Mouse (Mus musculus): ENCODE results near the gene Pml. TPM values are rescaled to one million over a fixed set of nuclear protein-coding genes. Genes with fewer than 3 reads are reported as not detected.
"Not testable (repeated sequence)": the region's sequence is repeated elsewhere in the genome, so short reads cannot be mapped to it uniquely, and the experiment has no call there.

Gene Pml
- polyA plus RNA-seq, 1 experiment from 2014 or later: 17.8 TPM

- no peak for DNase-seq (ENCODE audit: low spot score)
Measured at GRCm38 (mm10) chr9:58272068-58272541, 22.5 kb upstream of the Pml start.

DNA sequence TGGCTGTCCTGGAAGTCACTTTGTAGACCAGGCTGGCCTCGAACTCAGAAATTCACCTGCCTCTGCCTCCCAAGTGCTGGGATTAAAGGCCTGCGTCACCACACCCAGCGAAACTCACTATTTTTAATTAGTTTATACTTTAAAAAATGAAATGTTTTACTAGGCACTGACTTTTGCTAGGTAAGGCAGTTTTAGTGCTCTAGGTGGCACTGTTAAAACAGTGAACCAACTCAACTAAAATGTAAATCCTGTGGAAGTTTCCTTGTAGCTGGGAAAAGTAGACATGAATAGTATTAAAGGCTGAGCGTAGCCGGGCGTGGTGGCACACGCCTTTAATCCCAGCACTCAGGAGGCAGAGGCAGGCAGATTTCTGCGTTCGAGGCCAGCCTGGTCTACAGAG lies 22.0 kb upstream of the Pml start:
- not testable (repeated sequence) for DNase-seq (ENCODE audit: low spot score)

DNA sequence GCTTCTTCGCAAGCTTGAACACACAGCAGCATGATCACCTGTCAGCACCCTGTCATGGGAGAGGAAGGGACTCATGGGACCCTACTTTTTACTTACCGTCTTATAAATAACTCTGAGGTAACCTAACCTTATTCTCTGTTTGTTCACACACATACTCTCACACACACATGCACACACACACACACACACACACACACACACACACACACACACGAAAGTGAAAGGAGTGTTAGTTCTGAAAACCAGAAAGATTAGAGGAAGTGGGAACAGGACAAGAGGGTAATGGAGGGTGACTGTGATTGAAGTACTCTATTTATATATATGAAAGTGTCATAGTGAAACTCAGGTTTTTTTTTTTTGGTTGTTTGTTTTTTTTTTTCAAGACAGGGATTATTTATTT lies 21.5 kb upstream of the Pml start:
- peak; percentile 22 for DNase-seq (ENCODE audit: low spot score)

GRCm38 (mm10) chr9:58270081-58270480 lies 20.5 kb upstream of the Pml start:
- DNase-seq (ENCODE audit: low spot score): no peak

DNA sequence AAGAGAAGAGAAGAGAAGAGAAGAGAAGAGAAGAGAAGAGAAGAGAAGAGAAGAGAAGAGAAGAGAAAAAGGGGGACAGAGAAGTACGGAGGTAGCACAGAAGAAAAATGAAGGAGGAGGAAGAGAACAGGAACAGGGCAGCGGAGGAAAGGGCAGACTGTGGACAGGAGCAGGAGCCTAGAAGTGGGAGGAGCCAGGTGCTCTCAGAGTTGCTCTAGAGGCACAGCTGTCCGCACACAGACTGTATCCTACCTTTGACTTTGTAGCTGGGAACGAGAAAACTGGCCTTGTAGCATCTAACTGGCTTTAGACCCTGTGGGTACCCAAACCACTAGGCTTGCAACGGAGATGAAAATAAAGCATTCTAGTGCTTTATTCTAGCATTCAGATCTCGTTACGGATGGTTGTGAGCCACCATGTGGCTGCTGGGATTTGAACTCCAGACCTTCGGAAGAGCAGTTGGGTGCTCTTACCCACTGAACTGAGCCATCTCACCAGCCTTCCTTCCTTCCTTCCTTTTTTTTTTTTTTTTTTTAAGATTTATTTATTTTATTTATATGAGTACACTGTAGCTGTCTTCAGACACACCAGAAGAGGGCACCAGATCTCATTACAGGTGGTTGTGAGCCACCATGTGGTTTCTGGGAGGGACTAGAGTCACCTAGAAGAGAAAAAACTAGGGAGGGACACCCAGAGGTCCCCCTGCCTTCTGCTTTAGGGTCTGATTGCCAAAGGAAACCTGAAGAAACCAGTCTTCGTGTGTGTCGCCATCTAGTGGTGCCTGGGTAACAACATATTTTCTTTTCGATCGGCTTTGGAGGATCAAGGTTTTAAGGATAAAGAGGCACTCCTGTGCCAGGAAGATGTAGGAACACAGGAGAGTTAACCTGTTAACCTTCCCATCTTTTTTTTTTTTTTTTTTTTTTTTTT lies 19.1 kb upstream of the Pml start:
- DNase-seq (ENCODE audit: low spot score): peak; percentile 84

GRCm38 (mm10) chr9:58267046-58267445 lies 17.5 kb upstream of the Pml start:
- no peak for DNase-seq (ENCODE audit: low spot score)

DNA sequence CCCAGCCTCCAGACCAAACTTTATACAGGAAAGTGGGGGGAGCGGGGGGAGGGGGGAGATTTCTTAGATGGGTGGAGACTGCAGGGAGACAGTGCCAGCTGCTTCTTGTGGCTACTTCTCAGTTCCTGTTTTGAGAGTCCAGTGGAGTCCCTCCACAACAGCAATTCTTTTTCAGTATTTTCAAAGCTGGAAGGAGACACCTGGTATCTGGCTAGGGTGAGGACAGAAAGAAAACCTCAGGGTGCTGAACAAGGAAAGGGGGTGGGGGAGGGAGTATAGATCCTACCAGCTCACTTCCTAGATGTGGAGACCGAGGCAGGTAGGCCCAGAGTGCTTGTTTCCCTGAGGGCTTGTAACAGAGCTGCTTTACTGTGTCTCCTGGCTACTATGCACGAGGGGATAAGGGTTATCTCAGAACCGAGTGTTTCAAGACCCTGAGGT lies 17.0 kb upstream of the Pml start:
- peak; percentile 20 for DNase-seq (ENCODE audit: low spot score)

GRCm38 (mm10) chr9:58265368-58265767 lies 15.8 kb upstream of the Pml start:
- no peak for DNase-seq (ENCODE audit: low spot score)

DNA sequence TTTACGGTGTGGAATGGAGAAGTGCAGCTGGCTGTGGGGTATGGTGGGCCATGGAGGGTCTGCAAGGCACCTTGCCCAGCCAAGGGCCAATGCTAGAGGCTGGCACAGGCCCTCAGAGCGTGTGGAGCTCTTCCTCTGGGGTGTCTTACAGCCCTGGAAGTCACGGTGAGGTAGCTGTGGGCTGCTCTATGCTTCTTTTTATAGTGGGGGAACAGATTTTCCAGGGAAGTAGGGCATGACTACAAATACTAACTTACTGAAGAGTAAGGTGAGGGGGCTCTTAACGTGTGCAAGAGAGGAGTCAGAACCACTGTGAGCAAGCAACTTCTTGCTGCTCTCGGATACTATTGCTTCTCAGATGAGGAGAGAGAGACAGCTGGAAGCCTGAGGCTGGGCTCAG lies 12.9 kb upstream of the Pml start:
- no peak for DNase-seq (ENCODE audit: low spot score)

DNA sequence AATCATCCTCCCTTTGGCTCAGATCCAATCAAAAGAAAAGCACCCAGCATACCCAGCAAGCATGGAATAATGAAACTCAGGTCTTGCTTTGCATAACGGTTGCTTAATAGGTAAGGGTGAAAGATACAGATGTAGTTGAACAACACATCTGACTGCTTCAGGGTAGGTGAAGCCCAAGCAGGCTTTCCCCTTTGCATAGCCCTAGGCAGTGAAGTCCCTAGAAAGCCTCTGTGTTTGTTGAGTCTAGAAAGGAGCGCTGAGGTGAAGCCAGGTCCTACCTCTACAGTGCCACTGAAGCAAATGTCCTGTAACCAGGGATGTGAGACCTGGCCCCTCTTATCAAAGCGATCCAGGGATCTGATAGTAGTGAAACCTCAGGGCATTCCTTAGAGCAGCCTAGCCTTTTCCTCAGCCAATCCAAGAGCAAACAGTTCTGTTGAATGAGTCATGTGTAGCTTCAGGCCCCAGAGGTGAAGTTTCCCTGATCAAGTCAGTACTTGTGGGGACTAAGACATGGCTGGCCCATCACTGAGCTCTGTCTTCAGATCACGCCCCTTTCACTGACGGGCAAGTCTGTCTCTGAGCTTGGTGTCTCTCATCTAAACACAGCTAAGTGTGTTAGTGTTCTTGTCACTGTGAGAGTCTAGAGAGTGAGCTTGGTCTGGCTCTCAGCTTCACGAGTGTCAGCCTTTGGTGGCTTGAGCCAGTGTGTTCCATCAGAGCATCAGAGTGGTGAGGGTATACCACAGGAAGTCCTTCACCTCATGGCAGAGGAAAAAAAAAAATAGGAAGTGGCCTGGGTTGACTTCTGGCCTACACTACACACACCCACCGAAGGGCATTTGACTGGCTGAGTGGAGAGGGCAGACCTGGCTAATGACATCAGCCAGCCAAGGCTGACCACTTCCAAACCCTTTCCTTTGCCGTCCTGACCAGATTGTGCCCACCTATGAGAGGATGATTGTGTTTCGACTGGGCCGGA lies 6.4 kb upstream of the Pml start:
- no peak for DNase-seq (ENCODE audit: low spot score)

DNA sequence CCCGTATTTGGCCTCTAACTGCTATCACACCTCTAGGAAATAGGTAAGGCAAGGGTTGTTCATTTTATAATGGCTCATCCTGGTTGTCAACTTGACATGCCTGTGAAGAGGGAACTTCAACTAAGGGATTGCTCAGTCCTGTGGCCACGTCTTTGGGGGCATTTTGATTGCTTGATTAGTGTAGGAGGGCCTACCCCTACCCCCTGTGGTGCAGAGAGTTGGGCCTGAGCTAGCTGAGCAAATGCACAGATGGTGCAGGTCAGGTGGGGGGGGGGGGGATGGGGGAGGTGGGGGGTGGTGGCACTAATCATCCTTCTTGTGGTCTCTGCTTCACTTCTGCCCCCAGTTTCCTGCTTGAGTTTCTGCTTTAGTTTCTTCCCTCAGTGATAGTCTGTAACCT lies 5.5 kb upstream of the Pml start:
- peak; percentile 32 for DNase-seq (ENCODE audit: low spot score)

DNA sequence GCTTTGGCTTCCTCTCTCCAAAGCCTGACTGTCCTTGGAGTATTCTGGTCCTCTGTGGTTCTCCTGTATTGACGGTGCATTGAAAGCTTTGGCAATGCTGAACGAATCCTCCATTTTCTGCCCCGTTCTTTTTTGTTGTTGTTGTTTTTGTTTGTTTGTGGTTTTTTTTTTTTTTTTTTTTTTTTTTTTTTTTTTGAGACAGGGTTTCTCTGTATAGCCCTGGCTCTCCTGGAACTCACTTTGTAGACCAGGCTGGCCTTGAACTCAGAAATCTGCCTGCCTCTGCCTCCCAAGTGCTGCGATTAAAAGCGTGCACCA lies 4.2 kb upstream of the Pml start:
- not testable (repeated sequence) for DNase-seq (ENCODE audit: low spot score)

DNA sequence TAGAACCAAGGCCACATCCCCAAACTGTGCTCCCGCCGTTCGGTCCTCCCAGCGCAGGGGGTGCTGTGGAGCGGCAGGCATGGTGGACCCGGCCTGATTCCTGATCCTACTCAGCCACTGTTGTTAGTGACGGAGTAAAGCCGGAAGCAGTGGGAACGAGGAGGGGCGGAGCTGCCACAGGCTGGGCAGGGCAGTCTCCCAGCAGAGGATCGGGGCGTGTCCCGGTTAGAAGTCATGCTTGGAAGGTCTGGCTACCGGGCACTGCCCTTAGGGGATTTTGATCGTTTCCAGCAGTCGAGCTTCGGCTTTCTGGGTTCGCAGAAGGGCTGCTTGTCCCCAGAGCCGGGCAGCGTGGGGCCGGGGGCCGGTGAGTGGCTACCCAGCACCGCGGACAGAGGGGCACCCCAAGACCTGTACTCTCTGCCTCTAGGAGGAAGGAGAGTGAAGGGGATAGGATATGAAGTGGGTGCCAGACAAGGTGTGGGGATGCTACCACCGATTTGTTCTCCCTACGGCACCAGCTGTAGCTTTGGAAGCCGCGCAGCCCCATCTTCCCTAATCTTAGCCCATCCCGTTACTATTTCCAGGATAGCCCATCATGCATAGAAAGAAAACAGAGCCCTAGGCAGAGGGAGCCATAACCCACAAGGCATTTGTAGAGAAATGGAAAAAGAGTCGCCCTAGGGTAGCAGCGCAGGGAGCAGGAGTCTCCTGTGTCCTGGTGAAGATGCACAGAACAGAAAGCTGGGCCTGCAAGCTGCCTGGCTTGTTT lies 3.6 kb upstream of the Pml start, which contains the start of gene Stoml1:
TSS of gene Stoml1 (plus strand) at position 132 of the 772 bp plus-strand sequence.
- peak; percentile 93 for DNase-seq (ENCODE audit: low spot score)

- not testable (repeated sequence) for DNase-seq (ENCODE audit: low spot score)
Measured at GRCm38 (mm10) chr9:58250730-58251129, 1.1 kb upstream of the Pml start.

- no peak for DNase-seq (ENCODE audit: low spot score)
Measured at GRCm38 (mm10) chr9:58250322-58250721, 736 bp upstream of the Pml start.

- no peak for DNase-seq (ENCODE audit: low spot score)
Measured at GRCm38 (mm10) chr9:58248746-58249413, 706 bp downstream of the Pml start.

DNA sequence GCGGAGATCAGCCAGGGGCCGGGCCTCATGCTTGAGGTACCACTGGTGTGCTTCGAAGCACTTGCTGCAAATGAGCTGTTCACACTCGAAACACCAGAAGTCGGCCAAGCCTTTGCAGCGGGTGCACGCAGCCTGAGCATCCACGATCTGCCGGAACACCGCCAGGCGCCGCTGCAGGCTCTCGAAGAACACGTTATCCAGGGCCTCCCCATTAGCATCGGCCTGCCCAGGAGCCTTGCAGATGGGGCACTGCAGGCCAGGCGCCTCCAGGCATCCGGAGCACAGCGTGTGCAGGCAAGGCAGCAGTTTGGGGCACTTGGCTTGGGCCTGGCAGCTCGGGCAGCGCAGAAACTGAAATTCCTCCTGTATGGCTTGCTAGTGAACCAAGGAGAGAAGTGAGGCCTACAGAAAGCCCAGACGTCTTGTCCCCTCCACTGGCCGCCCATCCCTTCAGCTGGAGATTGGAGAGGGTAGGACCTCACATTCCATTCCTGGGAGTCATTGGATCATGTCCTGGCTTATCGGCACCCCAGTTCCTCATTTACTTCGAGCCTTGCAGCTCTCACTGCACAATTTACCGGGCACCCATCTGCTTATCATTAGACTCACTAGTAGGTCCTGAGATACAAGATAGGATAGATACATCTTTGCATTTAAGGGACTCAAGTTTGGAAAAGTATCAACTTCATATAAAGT lies 2.4 kb downstream of the Pml start:
- peak; percentile 86 for DNase-seq (ENCODE audit: low spot score)

DNA sequence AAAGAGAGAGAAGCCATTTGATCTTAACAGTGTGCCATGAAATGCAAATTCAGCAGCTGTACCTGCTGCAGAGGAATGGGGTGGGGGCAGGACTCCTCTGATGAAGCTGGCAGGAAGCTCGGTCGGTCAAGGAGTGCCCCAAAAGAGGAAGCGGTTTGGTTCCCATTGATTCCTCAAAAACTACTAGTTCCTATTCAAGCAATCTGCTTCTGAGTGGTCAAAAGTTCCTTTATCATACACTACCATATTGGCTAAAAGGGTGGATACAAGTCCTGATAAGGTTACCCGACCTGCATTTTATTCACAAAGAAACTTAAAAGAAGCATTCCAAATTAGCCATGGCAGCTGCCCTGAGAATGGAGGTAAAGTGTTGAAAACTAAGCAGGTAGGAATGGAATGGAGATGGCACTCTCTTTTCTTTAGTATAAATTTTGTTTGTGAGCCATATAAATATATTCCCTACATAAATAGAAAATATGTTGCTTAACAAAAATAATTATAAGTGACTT lies 3.4 kb downstream of the Pml start:
- DNase-seq (ENCODE audit: low spot score): no peak

DNA sequence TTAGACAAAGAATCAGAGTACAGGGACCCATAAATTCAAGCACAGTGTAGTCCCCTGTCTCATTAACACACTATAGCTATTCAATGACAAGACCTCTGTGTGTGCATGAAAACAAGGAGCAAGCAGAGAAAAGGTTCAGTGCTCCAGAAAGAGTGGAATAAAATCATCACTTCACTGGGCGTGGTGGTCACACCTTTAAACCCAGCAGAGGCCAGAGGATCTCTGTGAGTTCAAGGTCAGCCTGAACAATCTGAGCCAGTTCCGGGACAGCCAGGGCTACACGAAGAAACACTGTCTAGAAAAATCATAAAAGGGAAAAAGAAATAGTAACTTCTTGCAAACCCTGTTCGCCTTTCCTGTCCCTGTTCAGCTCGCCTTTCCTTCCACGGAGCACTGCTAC lies 5.9 kb downstream of the Pml start:
- no peak for DNase-seq (ENCODE audit: low spot score)

GRCm38 (mm10) chr9:58242696-58243095 lies 6.9 kb downstream of the Pml start:
- DNase-seq (ENCODE audit: low spot score): no peak

Data from thymus, postnatal 0 days (tissue).